Mouse (Mus musculus): ENCODE measurements around the gene Cacna1d.

DNA sequence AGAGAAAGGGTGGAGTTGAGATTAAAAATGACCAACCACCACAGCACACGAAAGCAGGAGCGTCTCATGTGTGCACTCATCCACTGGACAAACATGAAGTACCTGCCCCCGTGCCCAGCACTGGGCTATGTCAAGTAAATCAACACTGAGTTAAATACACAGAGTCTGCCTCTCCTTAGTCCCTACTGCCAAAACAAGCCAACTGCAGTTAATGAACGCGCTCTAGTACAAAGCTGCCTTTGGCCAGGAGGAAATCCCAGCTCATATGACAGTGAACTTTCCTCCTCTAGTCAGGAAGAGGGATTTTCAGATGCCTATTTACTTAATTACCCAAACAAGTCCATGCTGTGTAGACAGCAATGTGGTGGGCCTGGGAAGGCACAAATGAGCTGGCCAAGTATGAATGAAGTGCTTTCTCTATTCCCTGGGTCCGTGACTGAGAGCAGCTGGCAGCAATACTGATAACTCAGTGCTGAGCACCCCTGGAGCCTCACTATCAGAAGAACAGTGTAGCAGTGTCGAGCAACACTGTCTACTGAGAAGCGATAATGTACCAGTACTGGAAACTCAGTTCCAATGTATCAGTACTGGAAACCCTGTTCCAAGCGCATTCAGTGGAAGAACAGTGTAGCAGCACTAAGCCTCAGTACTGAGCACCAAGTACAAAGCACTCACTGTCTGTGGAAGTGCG is 229.5 kb downstream of the Cacna1d start:
- TF ChIP-seq POLR2A (IDR thresholded peaks at IDR 0.05; ENCODE audit: borderline replicate concordance, extremely low read depth, low read depth, low read length) (no peak), CTCF (IDR thresholded peaks at IDR 0.05; ENCODE audit: insufficient read depth, low read length) (no peak)
